Mouse (Mus musculus) liver, postnatal 0 days (tissue): ENCODE results near the gene Alg9. TPM values are rescaled to one million over a fixed set of nuclear protein-coding genes. Genes with fewer than 3 reads are reported as not detected.

Experiments
- ATAC-seq: fragments of 200-750 bp; cut with Nextera tagmentation; 2 replicates; pipeline ENCODE4 v1.8.0; 2017; ENCODE audit warnings: mild to moderate bottlenecking, moderate library complexity
- DNase-seq: peaks from one replicate; pipeline ENCODE4 v3.0.0-alpha.2; 2016
- H3K27ac ChIP-seq: fragments of 300-500 bp; sonication (generic); 2 replicates; pipeline ENCODE4 v1.5.1; 2014; ENCODE audit warnings: antibody characterized with exemption, moderate library complexity, mild to moderate bottlenecking, low read depth
- H3K27me3 ChIP-seq: fragments of 300-500 bp; sonication (generic); 2 replicates; pipeline ENCODE4 v1.6.1; 2014; ENCODE audit warnings: low read length, control low read depth, mixed read lengths; ENCODE audit not compliant: insufficient read depth
- H3K36me3 ChIP-seq: fragments of 300-500 bp; sonication (generic); replicated peaks from 2 replicates; pipeline ENCODE4 v1.6.1; 2014; ENCODE audit warnings: mild to moderate bottlenecking, control low read depth, low read length, moderate library complexity, mixed read lengths; ENCODE audit not compliant: insufficient read depth
- H3K4me1 ChIP-seq: fragments of 300-500 bp; sonication (generic); 2 replicates; pipeline ENCODE4 v1.6.1; 2014; ENCODE audit warnings: antibody characterized with exemption, mild to moderate bottlenecking, control low read depth; ENCODE audit not compliant: insufficient read depth
- H3K4me2 ChIP-seq: fragments of 300-500 bp; sonication (generic); 2 replicates; pipeline ENCODE4 v1.6.1; 2014; ENCODE audit warnings: low read depth, mild to moderate bottlenecking, low read length, moderate library complexity, mixed read lengths
- H3K4me3 ChIP-seq: fragments of 300-500 bp; sonication (generic); 2 replicates; pipeline ENCODE4 v1.5.1; 2014; ENCODE audit warnings: low read depth, low read length
- H3K9ac ChIP-seq: fragments of 300-500 bp; sonication (generic); replicated peaks from 2 replicates; pipeline ENCODE4 v1.6.1; 2014; ENCODE audit warnings: mild to moderate bottlenecking, moderate library complexity
- H3K9me3 ChIP-seq: fragments of 300-500 bp; sonication (generic); 2 replicates; pipeline ENCODE4 v1.6.1; 2016; ENCODE audit warnings: mild to moderate bottlenecking, control low read depth, low read length, mixed read lengths
- CTCF ChIP-seq: sonication (generic); IDR thresholded peaks from 2 replicates; pipeline ENCODE4 v1.5.1; 2016; ENCODE audit warnings: antibody characterized with exemption, low read depth
- EP300 ChIP-seq: IDR thresholded peaks from 2 replicates; pipeline ENCODE4 v1.6.1; 2016; ENCODE audit warnings: antibody characterized with exemption, low read depth, mild to moderate bottlenecking
- WGBS: fragments of 180-500 bp; shearing (Covaris S2); extraction: QIAGEN DNeasy Blood & Tissue Kit; methylation state at CpG from one replicate; pipeline ENCODE4 v1.1.7; 2014; ENCODE audit not compliant: insufficient replicate concordance; 5-methylcytosine and 5-hydroxymethylcytosine counted together
- polyA plus RNA-seq: library from polyadenylated mRNA; unstranded; fragments of >200 nt; fragmentation: Nextera tagmentation; extraction: Ambion mirVana; gene quantifications from 2 replicates; pipeline ENCODE4 v1.2.1, GENCODE M21; 2015

Gene Alg9
- polyA plus RNA-seq, 1 experiment from 2014 or later: 8.6 TPM

DNA sequence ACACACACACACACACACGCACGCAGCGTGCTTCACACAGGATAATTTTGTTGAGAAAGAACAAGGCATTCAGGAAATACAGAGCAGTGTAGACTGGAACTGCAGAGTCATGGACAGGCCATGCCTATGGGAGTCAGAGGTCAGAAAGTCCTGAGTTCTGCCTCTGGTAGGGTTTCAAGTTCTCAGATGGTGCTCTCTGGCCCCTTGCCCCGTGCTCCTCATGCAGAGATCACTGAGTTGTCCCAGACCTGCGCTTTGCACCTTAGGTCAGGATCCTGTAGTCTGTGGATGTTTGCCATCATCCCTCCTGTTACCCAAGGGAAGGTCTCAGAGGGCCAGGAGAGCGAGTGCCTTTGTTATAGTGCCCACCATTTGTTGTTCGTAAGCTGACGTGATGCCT is 22.0 kb downstream of the Alg9 start:
- no peak overlapping the region for H3K9ac ChIP-seq
- TF ChIP-seq CTCF: no peak
- no peak for TF ChIP-seq EP300
- no peak overlapping the region for H3K4me2 ChIP-seq
- DNase-seq: no peak
- no peak for ATAC-seq
- H3K4me1 ChIP-seq: no peaks in the 10 kb centered on the region
- H3K4me3 ChIP-seq: no peak overlapping the region
- H3K27me3 ChIP-seq: no peaks in the 10 kb centered on the region
- 87% methylated on average over 8 of the region's 8 CpGs for WGBS
- no peaks in the 10 kb centered on the region for H3K9me3 ChIP-seq
- H3K36me3 ChIP-seq: peaks cover 17% of the 10 kb centered on the region; the same call in 1 of the 2 replicates
- H3K27ac ChIP-seq: no peak overlapping the region

DNA sequence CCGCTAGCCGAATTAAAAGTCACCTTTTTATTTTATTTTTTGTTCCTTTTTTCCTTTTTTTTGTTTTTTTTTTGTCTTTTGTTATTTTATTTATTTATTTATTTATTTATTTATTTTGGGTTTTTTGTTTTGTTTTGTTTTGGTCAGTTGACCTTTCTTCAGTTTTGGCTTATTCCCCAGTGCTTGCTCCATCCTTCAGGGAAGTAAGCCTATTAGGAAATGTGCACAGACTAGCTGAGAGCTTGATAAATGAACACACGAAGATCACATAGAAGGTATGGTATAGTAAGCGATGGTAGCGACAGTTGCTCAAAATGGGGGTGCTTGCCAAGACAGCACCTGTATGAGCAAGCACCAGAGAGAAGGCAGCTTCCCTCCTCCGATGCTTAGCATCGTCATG is 22.8 kb downstream of the Alg9 start:
- no peaks in the 10 kb centered on the region for H3K9me3 ChIP-seq
- no peak overlapping the region for H3K9ac ChIP-seq
- peaks cover 21% of the 10 kb centered on the region for H3K36me3 ChIP-seq
- no peak for ATAC-seq
- H3K4me1 ChIP-seq: 0 out of 2 replicates have a peak, but pooled peaks cover 3% of the 10 kb centered on the region
- no peak overlapping the region for H3K4me2 ChIP-seq
- TF ChIP-seq EP300: no peak
- TF ChIP-seq CTCF: no peak
- no peak overlapping the region for H3K27ac ChIP-seq
- no peak overlapping the region for H3K4me3 ChIP-seq
- H3K27me3 ChIP-seq: no peaks in the 10 kb centered on the region
- 85% methylated on average over 7 of the region's 7 CpGs for WGBS
- no peak for DNase-seq

DNA sequence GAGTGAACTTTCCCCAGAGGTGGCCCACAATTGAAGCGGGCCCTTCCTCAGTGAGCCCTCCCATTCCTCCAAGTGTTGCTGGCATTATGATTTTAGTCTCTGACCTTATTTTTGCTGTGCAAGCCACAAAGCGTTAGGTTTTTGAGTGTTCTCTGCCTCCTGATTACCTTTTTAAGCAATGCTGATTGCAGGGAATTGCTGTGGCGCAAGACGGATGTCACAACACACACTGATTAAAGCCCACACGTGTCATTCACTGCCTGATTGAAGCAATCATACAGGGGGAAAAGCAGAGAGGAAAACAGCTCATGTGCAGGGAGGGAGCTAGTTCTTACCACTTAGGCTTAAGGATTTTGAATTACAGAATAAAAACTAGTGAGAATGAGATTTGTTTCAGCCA is 23.5 kb downstream of the Alg9 start:
- WGBS: 62% methylated on average over 5 of the region's 5 CpGs
- ATAC-seq: no peak
- no peaks in the 10 kb centered on the region for H3K9me3 ChIP-seq

DNA sequence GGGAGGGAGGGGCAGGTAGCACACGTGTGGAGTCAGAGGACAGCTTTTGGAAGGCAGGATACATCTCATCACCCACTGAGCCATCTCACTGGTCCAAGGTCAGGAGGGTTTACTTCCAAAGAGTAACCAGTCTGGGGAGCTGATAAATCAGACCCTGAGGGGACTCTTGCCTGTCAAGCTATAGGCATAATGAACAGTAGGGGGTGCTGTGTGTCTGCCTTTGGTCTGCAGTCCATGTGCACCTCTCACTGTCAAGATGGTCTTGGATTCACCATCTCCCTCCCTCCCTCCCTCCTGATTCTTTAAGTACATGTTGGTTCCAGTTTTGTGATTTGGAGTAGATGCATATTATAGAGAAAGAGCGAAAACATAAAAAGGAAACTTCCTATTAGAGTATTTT is 26.2 kb downstream of the Alg9 start:
- Histone ChIP-seq H3K4me3 (no peak overlapping the region), H3K9ac (no peak overlapping the region), H3K4me2 (no peak overlapping the region), H3K36me3 (peaks cover 24% of the 10 kb centered on the region), H3K27ac (no peak overlapping the region), H3K4me1 (peaks cover 13% of the 10 kb centered on the region; the same call in 1 of the 2 replicates), H3K27me3 (no peaks in the 10 kb centered on the region), H3K9me3 (no peaks in the 10 kb centered on the region)
- WGBS: 56% methylated on average over 2 of the region's 2 CpGs
- DNase-seq (peak; percentile 71), ATAC-seq (0 out of 2 replicates have a peak, but pooled peaks have one; percentile 31)
- TF ChIP-seq CTCF: peak; percentile 94
- TF ChIP-seq EP300: no peak

More for the DNA sequence above, 23.5 kb downstream of the Alg9 start:
- peak; percentile 34 for DNase-seq
- TF ChIP-seq EP300: no peak
- TF ChIP-seq CTCF: no peak
- no peak overlapping the region for H3K4me3 ChIP-seq
- H3K9ac ChIP-seq: no peak overlapping the region
- H3K36me3 ChIP-seq: peaks cover 21% of the 10 kb centered on the region
- peaks cover 3% of the 10 kb centered on the region; the same call in 1 of the 2 replicates for H3K4me1 ChIP-seq
- no peak overlapping the region for H3K27ac ChIP-seq
- H3K4me2 ChIP-seq: no peak overlapping the region
- H3K27me3 ChIP-seq: no peaks in the 10 kb centered on the region

DNA sequence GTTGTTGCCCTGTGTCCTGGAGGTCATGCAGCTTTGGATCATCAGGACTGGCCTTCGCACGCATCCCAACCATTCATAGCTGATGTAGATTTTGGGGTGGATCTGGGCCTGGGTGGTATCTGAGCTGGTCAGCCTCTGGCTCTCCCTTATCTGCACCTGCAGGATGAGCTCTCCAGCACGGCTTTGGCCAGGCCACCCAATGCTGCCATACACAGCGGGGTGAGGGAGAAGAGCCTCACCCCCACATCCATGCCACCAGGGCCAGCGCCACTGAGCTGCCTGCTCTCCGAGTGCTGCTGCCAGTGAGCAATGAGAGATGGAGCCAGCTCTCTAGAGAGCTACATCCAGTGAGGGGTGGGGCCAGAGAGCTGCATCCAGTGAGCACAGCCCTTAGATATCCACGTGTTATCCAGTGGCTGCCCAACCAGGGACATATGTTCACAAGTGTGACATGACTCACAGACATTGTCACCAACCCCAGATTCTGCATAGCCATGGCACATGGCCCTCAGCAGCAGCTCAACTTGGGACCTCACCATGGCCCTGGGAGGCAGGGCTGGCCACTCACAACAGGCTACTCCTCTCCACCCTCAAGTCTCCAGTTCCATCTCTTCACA is 28.3 kb downstream of the Alg9 start:
- DNase-seq (peak; percentile 72), ATAC-seq (peak; percentile 96)
- Histone ChIP-seq H3K27ac (peak overlapping the region; percentile 53), H3K9ac (no peak overlapping the region), H3K36me3 (peaks cover 30% of the 10 kb centered on the region), H3K9me3 (no peaks in the 10 kb centered on the region), H3K4me2 (peak overlapping the region; percentile 33), H3K4me1 (peaks cover 13% of the 10 kb centered on the region; the same call in 1 of the 2 replicates), H3K27me3 (no peaks in the 10 kb centered on the region), H3K4me3 (no peak overlapping the region)
- TF ChIP-seq CTCF (peak; percentile 36), EP300 (peak; percentile 97)
- 65% methylated on average over 7 of the region's 7 CpGs for WGBS

DNA sequence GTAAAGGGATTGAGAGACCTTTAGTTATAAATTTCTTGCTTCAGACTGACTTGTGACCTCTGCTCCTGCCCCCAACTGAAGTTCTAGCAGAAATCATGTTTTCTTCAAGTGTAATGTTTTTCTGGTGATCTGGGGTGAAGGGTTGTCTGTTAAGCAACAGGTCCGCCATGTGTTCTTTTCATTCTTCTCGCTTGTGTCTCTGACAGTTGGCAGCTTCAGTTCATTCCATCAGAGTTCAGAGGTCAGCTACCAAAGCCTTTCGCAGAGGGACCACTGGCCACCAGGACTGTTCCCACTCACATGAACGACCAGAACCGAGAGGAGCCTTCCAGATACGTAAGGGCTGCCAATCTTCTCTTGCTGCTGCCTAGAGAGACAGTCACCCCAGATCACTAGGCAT is 33.7 kb downstream of the Alg9 start:
- Histone ChIP-seq H3K9ac (no peak overlapping the region), H3K27ac (no peak overlapping the region), H3K4me1 (peaks cover 37% of the 10 kb centered on the region), H3K27me3 (no peaks in the 10 kb centered on the region), H3K4me2 (no peak overlapping the region), H3K4me3 (no peak overlapping the region), H3K9me3 (no peaks in the 10 kb centered on the region), H3K36me3 (peaks cover 29% of the 10 kb centered on the region)
- ATAC-seq (no peak), DNase-seq (no peak)
- no peak for TF ChIP-seq CTCF
- no peak for TF ChIP-seq EP300
- WGBS: 86% methylated on average over 6 of the region's 6 CpGs

DNA sequence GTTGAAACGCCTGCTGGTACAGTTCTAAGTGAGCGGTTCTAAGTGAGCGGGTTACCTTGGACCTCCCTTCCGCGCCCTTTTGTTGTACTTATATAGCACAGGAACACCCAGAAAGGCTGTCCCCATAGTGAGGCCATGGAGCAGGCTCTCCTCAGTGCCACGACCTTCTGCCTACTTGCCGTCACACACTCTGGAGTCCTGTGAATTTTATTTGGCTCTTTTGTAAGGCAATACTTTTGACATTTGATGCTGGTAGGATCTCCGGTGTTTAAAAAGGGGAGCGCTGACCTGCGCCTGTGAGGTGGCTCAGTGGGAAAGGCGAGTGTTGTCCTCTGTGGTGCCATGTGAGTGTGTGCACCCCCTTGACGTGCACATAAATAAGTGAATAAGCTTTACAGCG is 34.3 kb downstream of the Alg9 start:
- WGBS: 94% methylated on average over 13 of the region's 13 CpGs
- DNase-seq: no peak

More for the DNA sequence above, 34.3 kb downstream of the Alg9 start:
- Histone ChIP-seq H3K9me3 (no peaks in the 10 kb centered on the region), H3K9ac (no peak overlapping the region), H3K4me1 (peaks cover 35% of the 10 kb centered on the region), H3K4me3 (no peak overlapping the region), H3K27ac (no peak overlapping the region), H3K4me2 (no peak overlapping the region), H3K36me3 (peaks cover 34% of the 10 kb centered on the region), H3K27me3 (no peaks in the 10 kb centered on the region)
- TF ChIP-seq CTCF (no peak), EP300 (no peak)
- no peak for ATAC-seq
